1 mouse cellular context compared by ENCODE assay signal in genomic region chr14:54623334-54623733, GRCm38 (mm10).
A peak's percentile ranks its signal among the peaks of the same experiment; 100 is the strongest.
TF ChIP-seq lines count a peak whose summit lies in the region.

No protein-coding gene starts in this region.

TF ChIP-seq in MEL, 35 proteins besides CTCF, POLR2A, EP300 and RAD21:
- TF ChIP-seq USF2 (IDR thresholded peaks at IDR 0.05; ENCODE audit: borderline replicate concordance in 1 of 2, insufficient read depth in 1 of 2, low read depth in 1 of 2, low read length in 2 of 2) (no peak), TBP (IDR thresholded peaks at IDR 0.05; ENCODE audit: low read depth, low read length) (no peak), SMC3 (IDR thresholded peaks at IDR 0.05; ENCODE audit: low read depth, low read length) (no peak), MYB (IDR thresholded peaks at IDR 0.05; ENCODE audit: low read depth, low read length) (no peak), MAX (IDR thresholded peaks at IDR 0.05; ENCODE audit: low read length) (no peak), ZC3H11A (IDR thresholded peaks at IDR 0.05; ENCODE audit: low read depth, low read length) (no peak), JUND (IDR thresholded peaks at IDR 0.05; ENCODE audit: low read depth, low read length) (no peak), BHLHE40 (IDR thresholded peaks at IDR 0.05; ENCODE audit: borderline replicate concordance, low read depth, low read length) (peak; percentile 35; the same call in 1 of the 2 replicates), ZKSCAN1 (IDR thresholded peaks at IDR 0.05; ENCODE audit: low read depth, low read length) (no peak), ELF1 (IDR thresholded peaks at IDR 0.05; ENCODE audit: low read depth, low read length) (no peak), SIN3A (IDR thresholded peaks at IDR 0.05; ENCODE audit: low read length) (peak; percentile 55; the same call in 1 of the 2 replicates), CHD1 (IDR thresholded peaks at IDR 0.05; ENCODE audit: low read depth, low read length) (no peak), E2F4 (IDR thresholded peaks at IDR 0.05; ENCODE audit: borderline replicate concordance, low read depth, low read length) (no peak), CHD2 (IDR thresholded peaks at IDR 0.05; ENCODE audit: low read length) (no peak), MAZ (IDR thresholded peaks at IDR 0.05; ENCODE audit: low read depth, low read length) (no peak), TCF12 (IDR thresholded peaks at IDR 0.05; ENCODE audit: low read depth, low read length) (no peak; the same call in 1 of the 2 replicates), USF1 (IDR thresholded peaks at IDR 0.05; ENCODE audit: low read depth, low read length) (0 out of 2 replicates have a peak, but pooled peaks have one; percentile 13), NRF1 (IDR thresholded peaks at IDR 0.05; ENCODE audit: insufficient read depth, low read depth, low read length, poor library complexity, severe bottlenecking) (no peak), GABPA (IDR thresholded peaks at IDR 0.05; ENCODE audit: low read depth, low read length) (no peak), POLR2AphosphoS5 (IDR thresholded peaks at IDR 0.05; ENCODE audit: borderline replicate concordance, low read depth, low read length) (no peak), MXI1 (IDR thresholded peaks at IDR 0.05; ENCODE audit: low read depth, low read length) (no peak), NELFE (IDR thresholded peaks at IDR 0.05; ENCODE audit: low read depth, low read length) (no peak), HCFC1 (IDR thresholded peaks at IDR 0.05; ENCODE audit: low read depth, low read length) (0 out of 2 replicates have a peak, but pooled peaks have one; percentile 36), KAT2A (conservative IDR thresholded peaks at IDR 0.05; ENCODE audit: low read depth, low read length) (no peak), POLR2AphosphoS2 (IDR thresholded peaks at IDR 0.05; ENCODE audit: low read length) (no peak), ZMIZ1 (IDR thresholded peaks at IDR 0.05; ENCODE audit: low read depth, low read length) (no peak), UBTF (IDR thresholded peaks at IDR 0.05; ENCODE audit: borderline replicate concordance, insufficient read depth, low read depth, low read length) (no peak), ETS1 (IDR thresholded peaks at IDR 0.05; ENCODE audit: low read depth, low read length) (peak; percentile 34; the same call in 1 of the 2 replicates), RCOR1 (IDR thresholded peaks at IDR 0.05; ENCODE audit: low read depth, low read length) (peak; percentile 87), MAFK (IDR thresholded peaks at IDR 0.05; ENCODE audit: borderline replicate concordance, low read depth, low read length) (no peak), TAL1 (IDR thresholded peaks at IDR 0.05; ENCODE audit: low read length) (no peak), MYC (IDR thresholded peaks at IDR 0.05; ENCODE audit: low read depth, low read length) (0 out of 2 replicates have a peak, but pooled peaks have one; percentile 54), MEF2A (IDR thresholded peaks at IDR 0.05; ENCODE audit: extremely low read depth, insufficient replicate concordance, low read depth, low read length, poor library complexity, severe bottlenecking) (no peak), ZNF384 (IDR thresholded peaks at IDR 0.05; ENCODE audit: low read depth, low read length) (no peak), GATA1 (IDR thresholded peaks at IDR 0.05; ENCODE audit: low read depth, low read length) (peak; percentile 44; the same call in 1 of the 2 replicates)
